Mouse (Mus musculus) liver, adult 2 months (tissue): ENCODE data around the gene Rhoj. TPM values are rescaled to one million over a fixed set of nuclear protein-coding genes. Genes with fewer than 3 reads are reported as not detected.

Experiments used
- DNase-seq: peaks from one replicate; pipeline ENCODE4 v3.0.0-alpha.2; 2011; ENCODE audit warnings: low read depth, low spot score; ENCODE audit errors: extremely low read depth
- H3K27ac ChIP-seq: fragments of 200-500 bp; replicated peaks from 2 replicates; pipeline ENCODE4 v1.5.1; 2012; ENCODE audit warnings: low read depth, mild to moderate bottlenecking, control low read depth, inconsistent platforms, low read length; ENCODE audit not compliant: insufficient read depth
- H3K27me3 ChIP-seq: fragments of 200-500 bp; 2 replicates; pipeline ENCODE4 v1.6.1; 2012; ENCODE audit warnings: mild to moderate bottlenecking, moderate library complexity, low read length, inconsistent platforms; ENCODE audit not compliant: control insufficient read depth, insufficient read depth
- H3K36me3 ChIP-seq: fragments of 200-500 bp; 2 replicates; pipeline ENCODE4 v1.6.1; 2012; ENCODE audit warnings: low read length, inconsistent platforms; ENCODE audit not compliant: control insufficient read depth, insufficient read depth
- H3K4me1 ChIP-seq: fragments of 200-500 bp; 2 replicates; pipeline ENCODE4 v1.6.1; 2011; ENCODE audit warnings: low read length; ENCODE audit not compliant: control insufficient read depth, insufficient read depth
- H3K4me3 ChIP-seq: fragments of 200-500 bp; 2 replicates; pipeline ENCODE4 v1.5.1; 2011; ENCODE audit warnings: low read depth, mild to moderate bottlenecking, control low read depth, low read length, moderate library complexity; ENCODE audit not compliant: insufficient read depth
- H3K79me2 ChIP-seq: fragments of 200-500 bp; 2 replicates; pipeline ENCODE4 v1.6.1; 2012; ENCODE audit warnings: inconsistent platforms, mild to moderate bottlenecking, low read length, moderate library complexity; ENCODE audit not compliant: control insufficient read depth, insufficient read depth
- H3K9ac ChIP-seq: fragments of 200-500 bp; 2 replicates; pipeline ENCODE4 v1.6.1; 2012; ENCODE audit warnings: low read depth, mild to moderate bottlenecking, control low read depth, inconsistent platforms, low read length
- CTCF ChIP-seq: fragments of 200-500 bp; IDR thresholded peaks from 2 replicates; pipeline ENCODE4 v1.5.1; 2011; ENCODE audit warnings: low read depth, low read length, control low read depth
- POLR2A ChIP-seq: fragments of 200-500 bp; IDR thresholded peaks from 2 replicates; pipeline ENCODE4 v1.6.1; 2011; ENCODE audit warnings: low read length, control low read depth; ENCODE audit not compliant: insufficient read depth; ENCODE audit errors: extremely low read depth
- WGBS: fragments of 180-500 bp; shearing (Covaris S2); methylation state at CpG from one replicate; pipeline ENCODE4 v1.1.7; 2018; 5-methylcytosine and 5-hydroxymethylcytosine counted together
- polyA plus RNA-seq: library from polyadenylated mRNA; depleted of rRNA; stranded (reverse); fragments of >200 nt; gene quantifications from 2 replicates; pipeline ENCODE4 v1.2.3, GENCODE M21; 2012
- total RNA-seq: library from RNA; depleted of rRNA; stranded (reverse); fragments of >200 nt; gene quantifications from 2 replicates; pipeline ENCODE4 v1.2.3, GENCODE M21; 2014

Rhoj gene
- total and polyA plus RNA-seq, 2 experiments: 2.8 to 4.5 TPM

- Histone ChIP-seq H3K36me3 (no peaks in the 10 kb centered on the region), H3K4me3 (no peak overlapping the region), H3K27ac (no peak overlapping the region), H3K4me1 (no peaks in the 10 kb centered on the region), H3K79me2 (no peaks in the 10 kb centered on the region), H3K9ac (no peak overlapping the region), H3K27me3 (no peaks in the 10 kb centered on the region)
- no peak for TF ChIP-seq POLR2A
- no peak for TF ChIP-seq CTCF
- WGBS: 79% methylated on average over 15 of the region's 15 CpGs
- DNase-seq: no peak
Observed at GRCm38 (mm10) chr12:75387846-75388245, 79.7 kb downstream of the Rhoj start.

GRCm38 (mm10) chr12:75388521-75388920 lies 80.4 kb downstream of the Rhoj start:
- TF ChIP-seq POLR2A (no peak), CTCF (no peak)
- 83% methylated on average over 9 of the region's 9 CpGs for WGBS
- no peak overlapping the region for H3K4me3 ChIP-seq
- no peaks in the 10 kb centered on the region for H3K79me2 ChIP-seq
- no peak overlapping the region for H3K9ac ChIP-seq
- no peak overlapping the region for H3K27ac ChIP-seq
- no peaks in the 10 kb centered on the region for H3K36me3 ChIP-seq
- DNase-seq: no peak
- no peaks in the 10 kb centered on the region for H3K4me1 ChIP-seq
- H3K27me3 ChIP-seq: no peaks in the 10 kb centered on the region

- H3K36me3 ChIP-seq: no peaks in the 10 kb centered on the region
- TF ChIP-seq POLR2A: no peak
- TF ChIP-seq CTCF: peak; percentile 31
- no peak overlapping the region for H3K27ac ChIP-seq
- H3K9ac ChIP-seq: no peak overlapping the region
- no peaks in the 10 kb centered on the region for H3K79me2 ChIP-seq
- WGBS: 41% methylated on average over 20 of the region's 20 CpGs
- DNase-seq: peak; percentile 30
- no peak overlapping the region for H3K4me3 ChIP-seq
- H3K27me3 ChIP-seq: no peaks in the 10 kb centered on the region
- H3K4me1 ChIP-seq: no peaks in the 10 kb centered on the region
Observed at GRCm38 (mm10) chr12:75389308-75390135, 81.4 kb downstream of the Rhoj start.

- WGBS: 84% methylated on average over 9 of the region's 9 CpGs
Observed at GRCm38 (mm10) chr12:75391526-75391925, 83.4 kb downstream of the Rhoj start.

GRCm38 (mm10) chr12:75394011-75394773 lies 86.1 kb downstream of the Rhoj start:
- H3K9ac ChIP-seq: no peak overlapping the region
- no peaks in the 10 kb centered on the region for H3K79me2 ChIP-seq
- DNase-seq: no peak
- H3K36me3 ChIP-seq: no peaks in the 10 kb centered on the region
- H3K4me1 ChIP-seq: no peaks in the 10 kb centered on the region
- WGBS: 88% methylated on average over 20 of the region's 20 CpGs
- no peak overlapping the region for H3K27ac ChIP-seq
- no peak overlapping the region for H3K4me3 ChIP-seq
- no peaks in the 10 kb centered on the region for H3K27me3 ChIP-seq
- TF ChIP-seq CTCF (no peak), POLR2A (no peak)

More at GRCm38 (mm10) chr12:75391526-75391925, 83.4 kb downstream of the Rhoj start:
- Histone ChIP-seq H3K27ac (no peak overlapping the region), H3K36me3 (no peaks in the 10 kb centered on the region), H3K79me2 (no peaks in the 10 kb centered on the region), H3K4me3 (no peak overlapping the region), H3K4me1 (no peaks in the 10 kb centered on the region), H3K27me3 (no peaks in the 10 kb centered on the region), H3K9ac (no peak overlapping the region)
- DNase-seq: no peak
- TF ChIP-seq POLR2A (no peak), CTCF (no peak)

- DNase-seq: no peak
- no peaks in the 10 kb centered on the region for H3K4me1 ChIP-seq
- no peaks in the 10 kb centered on the region for H3K27me3 ChIP-seq
- no peaks in the 10 kb centered on the region for H3K36me3 ChIP-seq
- H3K4me3 ChIP-seq: no peak overlapping the region
- H3K79me2 ChIP-seq: no peaks in the 10 kb centered on the region
- no peak overlapping the region for H3K9ac ChIP-seq
- TF ChIP-seq CTCF (no peak), POLR2A (no peak)
- H3K27ac ChIP-seq: no peak overlapping the region
- 77% methylated on average over 3 of the region's 3 CpGs for WGBS
Observed at GRCm38 (mm10) chr12:75396616-75397015, 88.5 kb downstream of the Rhoj start.
